Mouse (Mus musculus): Measurements from ENCODE around the gene Gm28043.

GRCm38 (mm10) chr17:29599537-29599936 lies 15.1 kb upstream of the Gm28043 start:
- no peak for TF ChIP-seq CTCF (IDR thresholded peaks at IDR 0.05; ENCODE audit: low read depth)
- no peak for TF ChIP-seq EP300 (optimal IDR thresholded peaks at IDR 0.05)

Data from stomach, postnatal 0 days (tissue).